Mouse (Mus musculus) left cerebral cortex, postnatal 4 days (tissue): Measurements from ENCODE around the gene Mprip. TPM values are rescaled to one million over a fixed set of nuclear protein-coding genes. Genes with fewer than 3 reads are reported as not detected.
A peak's percentile ranks its signal among the peaks of the same experiment; 100 is the strongest.
"Not testable (repeated sequence)": the region's sequence is repeated elsewhere in the genome, so short reads cannot be mapped to it uniquely, and the experiment has no call there.

ENCODE experiments used
- DNase-seq: peaks from one replicate; pipeline ENCODE4 v3.0.0-alpha.2; 2022
- intact Hi-C: fragments of 180-260 bp; cut with DNase I; formaldehyde crosslinking; loops from one replicate; pipeline ENCODE4 v1.15.1; 2025
- total RNA-seq, 2 experiments: library from RNA; stranded (reverse); gene quantifications; 2 replicates each; pipeline ENCODE4 v1.2.3; 2021

The Mprip gene
- 100 to 1,000 TPM; 270 to 281 TPM for total RNA-seq

DNA sequence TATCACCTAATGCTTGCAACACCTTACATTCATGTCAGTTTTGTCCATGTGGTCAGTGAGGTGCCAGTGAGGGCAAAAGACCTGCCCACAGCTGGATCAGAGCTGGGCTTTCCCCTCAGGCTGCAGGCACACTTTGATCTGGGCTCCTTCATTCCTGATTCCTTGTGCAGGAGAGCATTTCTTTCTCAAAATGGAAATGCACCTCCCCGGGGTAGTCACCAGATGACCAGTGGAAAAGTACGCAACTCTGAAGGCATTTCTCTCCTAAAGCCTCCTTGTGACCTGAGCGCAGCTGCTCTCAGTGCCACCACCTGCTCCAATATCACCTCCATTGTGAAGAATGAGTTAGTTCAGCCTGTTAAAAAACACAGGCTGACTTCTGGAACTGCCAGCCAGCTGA, at the start of gene Mprip:
TSS of gene Mprip (plus strand) at position 301 of the 400 bp plus-strand sequence.
- intact Hi-C loops: loop anchor here (10.0 kb wide), 1 partner anchor 64 kb away; no protein-coding TSS in a partner anchor
- no peak for DNase-seq

DNA sequence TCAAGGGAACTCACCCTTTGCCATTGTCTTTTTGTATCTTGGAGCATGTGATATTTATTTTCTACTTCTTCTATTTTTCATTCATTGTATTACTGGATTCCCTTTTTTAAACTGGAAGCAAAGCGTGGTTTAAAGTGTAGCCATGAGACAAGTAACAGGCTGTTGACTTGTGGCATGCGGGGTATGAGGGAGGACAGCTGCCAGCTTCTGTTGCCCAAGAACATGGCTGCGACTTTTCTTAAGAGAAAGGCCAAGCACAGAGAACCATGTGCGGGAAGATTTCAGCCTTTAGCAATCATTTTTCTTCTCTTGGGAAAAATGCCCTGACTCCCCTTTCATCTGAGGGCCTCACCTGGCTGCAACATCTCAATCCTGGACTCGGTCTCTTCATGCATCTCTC, 49.5 kb upstream of the Mprip start:
- no peak for DNase-seq
- intact Hi-C loops: no loop called here

DNA sequence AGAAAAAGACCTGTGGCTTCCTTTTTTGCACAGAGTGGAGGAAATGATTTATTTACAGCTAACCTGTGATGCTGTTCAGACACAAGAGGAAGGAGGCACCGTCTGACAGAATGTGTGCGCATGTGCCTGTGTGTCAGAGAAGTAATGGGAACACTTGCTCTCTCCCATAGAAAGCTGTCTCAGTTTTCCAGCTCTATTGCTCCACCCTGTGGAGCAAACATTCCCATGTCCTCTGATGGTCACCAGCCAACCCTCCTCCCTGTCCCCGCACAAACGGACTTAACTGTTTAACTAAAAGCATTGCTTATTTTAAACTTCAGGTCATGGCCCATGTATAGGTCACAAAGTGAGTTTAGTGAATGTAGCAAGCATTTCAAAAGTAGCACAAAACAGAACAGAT, 47.0 kb upstream of the Mprip start:
- peak; percentile 35 for DNase-seq
- intact Hi-C loops: no loop called here

DNA sequence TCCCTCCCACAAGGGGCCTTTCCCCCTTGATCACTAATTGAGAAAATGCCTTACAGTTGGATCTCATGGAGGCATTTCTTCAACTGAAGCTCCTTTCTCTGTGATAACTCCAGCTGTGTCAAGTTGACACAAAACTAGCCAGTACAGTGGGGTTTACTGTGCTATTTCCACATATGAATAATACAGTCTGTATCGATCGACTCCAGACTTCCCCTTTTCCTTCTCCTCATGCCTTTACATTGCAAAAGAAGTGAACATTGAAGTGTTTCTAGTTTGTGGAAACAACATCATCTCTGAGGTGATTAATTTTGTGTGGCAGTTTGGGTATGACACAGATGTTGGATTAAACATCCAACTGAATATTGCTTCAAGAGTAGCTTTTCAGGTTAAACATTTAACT, 44.1 kb upstream of the Mprip start:
- DNase-seq, intact Hi-C loops: not testable (repeated sequence)

DNA sequence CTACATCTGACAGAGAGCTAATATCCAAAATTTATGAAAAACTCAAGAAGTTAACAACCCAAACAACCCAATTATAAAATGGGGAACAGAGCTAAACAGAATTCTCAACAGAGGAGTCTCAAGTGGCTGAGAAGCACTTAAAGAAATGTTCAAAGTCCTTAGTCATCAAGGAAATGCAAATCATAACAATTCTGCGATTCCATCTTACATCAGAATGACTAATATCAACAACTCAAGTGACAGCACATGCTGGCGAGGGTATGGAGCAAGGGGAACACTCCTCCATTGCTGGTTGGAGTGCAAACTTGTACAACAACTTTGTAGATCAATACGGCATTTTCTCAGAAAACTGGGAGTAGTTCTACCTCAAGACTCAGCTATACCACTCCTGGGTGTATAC, 38.9 kb upstream of the Mprip start:
- DNase-seq: no peak
- intact Hi-C loops: no loop called here

DNA sequence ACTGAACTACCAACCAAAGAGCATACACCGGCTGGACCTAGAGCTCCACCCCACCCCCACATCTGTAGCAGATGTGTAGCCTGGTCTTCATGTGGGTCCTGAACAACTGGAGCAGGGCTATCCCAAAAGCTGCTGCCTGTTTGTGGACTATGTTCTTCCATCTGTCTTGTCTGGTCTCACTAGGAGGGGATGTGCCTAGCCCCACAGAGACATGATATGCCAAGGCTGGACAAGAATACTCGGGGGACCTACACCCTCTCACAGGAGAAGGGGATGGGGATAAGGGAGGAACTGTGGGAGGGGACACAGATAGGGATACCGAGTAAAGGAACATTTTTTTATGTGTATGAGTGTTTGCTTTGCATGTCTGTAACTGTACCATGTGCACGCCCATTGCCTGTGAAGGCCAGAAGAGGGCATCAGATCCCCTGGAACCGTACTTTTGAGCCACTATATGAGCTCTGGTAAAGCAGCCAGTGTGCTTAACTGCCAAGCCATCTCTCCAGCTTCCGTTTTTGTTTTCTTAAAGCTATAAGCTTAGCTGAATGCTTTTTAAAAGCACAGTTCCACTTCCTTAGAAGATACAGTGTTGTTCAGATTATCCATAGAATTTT, 37.0 kb upstream of the Mprip start:
- DNase-seq: peak; percentile 61
- intact Hi-C loops: loop anchor here (2.0 kb wide), 1 partner anchor 123 kb away; no protein-coding TSS in a partner anchor

DNA sequence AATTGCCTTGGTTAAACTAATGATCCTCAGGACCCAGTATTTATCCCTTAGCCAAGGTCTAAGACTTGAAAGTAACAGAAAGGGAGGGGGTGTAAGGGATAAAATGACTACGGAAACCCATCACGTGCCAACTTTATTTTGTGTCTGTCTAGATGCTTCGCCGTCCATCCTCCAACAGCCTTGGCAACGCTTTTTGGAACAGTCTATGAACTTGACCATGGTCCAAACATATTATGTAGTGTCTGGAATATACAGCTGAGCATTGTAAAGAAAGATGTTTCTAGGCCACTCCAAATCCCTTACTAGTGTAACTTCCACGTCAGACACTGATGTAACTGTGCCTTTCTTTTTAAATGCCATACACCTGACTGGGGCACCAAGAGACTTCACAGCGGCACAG, 34.9 kb upstream of the Mprip start:
- DNase-seq: no peak
- intact Hi-C loops: no loop called here

DNA sequence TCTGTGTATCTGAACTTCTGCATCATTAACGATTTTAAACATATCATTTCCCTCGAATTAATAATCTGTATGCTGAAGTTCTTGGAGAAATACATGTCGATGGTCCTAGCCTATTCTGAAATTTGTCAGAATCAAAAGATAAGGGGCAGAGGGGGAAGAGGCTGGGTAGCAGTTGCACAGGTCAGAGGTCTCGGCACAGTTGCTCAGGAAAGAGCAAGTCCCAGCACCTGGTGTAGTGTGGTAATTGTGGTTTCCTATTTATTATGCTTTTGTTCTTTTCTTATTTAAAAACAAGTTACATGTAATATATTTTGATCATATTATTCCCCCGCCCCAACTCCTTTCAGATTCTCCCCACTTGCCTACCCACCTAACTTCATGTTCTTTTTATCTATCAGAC, 32.9 kb upstream of the Mprip start:
- intact Hi-C loops: no loop called here
- no peak for DNase-seq

DNA sequence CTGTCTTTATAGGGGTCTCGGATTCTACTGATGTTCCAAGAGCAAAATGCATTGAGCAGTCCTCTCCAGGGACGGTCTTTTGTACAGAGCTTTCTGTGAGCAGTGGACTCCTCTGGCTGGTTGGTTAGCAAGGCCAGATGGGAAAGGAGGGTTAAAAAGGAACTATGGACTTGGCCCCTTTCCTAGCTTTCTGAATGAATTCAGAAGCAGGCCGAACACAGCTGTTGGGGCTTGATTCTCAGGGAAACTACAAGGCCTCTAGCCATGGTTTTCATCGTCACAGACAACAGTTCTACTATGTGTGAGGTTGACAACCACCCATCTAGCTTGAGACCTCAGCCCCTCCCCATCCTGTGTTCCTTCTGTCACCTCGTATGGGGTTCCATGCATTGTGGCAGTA, 31.2 kb upstream of the Mprip start:
- peak; percentile 8 for DNase-seq
- intact Hi-C loops: no loop called here

DNA sequence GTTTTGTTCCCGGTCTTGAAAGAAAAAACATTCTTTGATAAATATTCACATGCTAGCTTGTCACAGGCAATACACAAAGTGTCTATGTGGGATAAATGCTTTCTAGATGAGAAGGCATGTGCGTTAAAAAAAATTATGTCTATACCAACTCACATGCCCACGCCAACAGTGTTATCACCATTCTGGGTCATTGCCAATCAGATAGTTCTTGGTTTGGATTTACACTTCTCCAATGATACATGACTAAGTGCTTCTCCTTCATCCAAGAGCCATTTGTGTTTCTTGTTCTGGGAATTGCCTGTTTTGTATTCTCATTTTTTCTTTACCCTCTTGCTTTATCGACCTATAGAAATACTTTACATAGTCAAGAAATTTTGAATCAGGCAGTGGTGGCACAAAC, 29.1 kb upstream of the Mprip start:
- DNase-seq: no peak
- intact Hi-C loops: no loop called here

DNA sequence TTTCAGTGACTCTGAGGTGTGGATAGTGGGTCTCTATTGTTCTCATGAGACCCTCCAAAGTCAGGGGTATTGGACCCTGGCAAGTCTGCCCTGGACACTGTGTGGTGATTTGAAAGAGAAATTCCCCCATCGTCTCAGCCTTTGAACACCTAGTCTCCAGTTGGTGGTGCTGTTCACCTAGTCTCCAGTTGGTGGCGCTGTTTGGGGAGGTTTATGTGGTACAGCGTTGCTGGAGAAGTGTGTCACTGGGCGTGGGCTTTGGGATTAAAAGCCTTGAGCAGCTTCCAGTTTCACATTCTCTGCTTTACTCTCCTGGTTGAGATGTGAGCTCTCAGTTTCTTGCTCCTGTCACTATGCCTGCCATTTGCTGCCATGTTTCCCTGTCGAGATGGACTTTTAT, 28.1 kb upstream of the Mprip start:
- peak; percentile 48 for DNase-seq
- intact Hi-C loops: no loop called here

DNA sequence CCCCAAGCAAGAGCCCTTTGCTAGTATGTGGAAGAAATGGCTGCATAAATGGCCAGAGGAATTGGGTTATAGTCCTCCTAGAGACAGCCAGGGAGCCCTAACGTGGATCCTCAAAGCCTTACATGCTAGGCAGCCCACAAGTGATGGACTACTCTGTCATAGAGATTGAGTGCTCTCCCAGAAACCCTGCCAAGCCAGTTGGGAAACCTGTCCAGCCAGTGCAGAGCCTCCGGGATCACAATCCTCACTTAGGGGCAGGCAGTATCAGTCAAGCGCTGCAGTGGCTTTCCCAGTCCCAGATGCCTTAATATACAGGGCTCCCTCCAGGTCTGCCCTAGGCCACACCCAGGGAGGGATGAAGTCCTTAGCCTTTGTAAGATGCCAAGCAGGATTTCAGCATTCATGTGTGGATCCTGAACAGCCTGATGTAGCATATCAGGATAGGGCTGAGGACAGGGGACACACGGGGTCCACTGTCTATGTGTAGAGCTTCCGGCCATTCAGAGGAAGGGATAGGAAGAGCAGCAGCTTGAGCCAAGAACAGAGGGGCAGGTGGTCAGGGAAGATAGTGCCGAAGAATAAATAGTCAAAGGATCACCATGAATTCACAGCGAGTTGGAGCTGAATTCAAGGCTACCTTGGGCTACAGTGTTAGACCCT, 27.0 kb upstream of the Mprip start:
- no peak for DNase-seq
- intact Hi-C loops: no loop called here

DNA sequence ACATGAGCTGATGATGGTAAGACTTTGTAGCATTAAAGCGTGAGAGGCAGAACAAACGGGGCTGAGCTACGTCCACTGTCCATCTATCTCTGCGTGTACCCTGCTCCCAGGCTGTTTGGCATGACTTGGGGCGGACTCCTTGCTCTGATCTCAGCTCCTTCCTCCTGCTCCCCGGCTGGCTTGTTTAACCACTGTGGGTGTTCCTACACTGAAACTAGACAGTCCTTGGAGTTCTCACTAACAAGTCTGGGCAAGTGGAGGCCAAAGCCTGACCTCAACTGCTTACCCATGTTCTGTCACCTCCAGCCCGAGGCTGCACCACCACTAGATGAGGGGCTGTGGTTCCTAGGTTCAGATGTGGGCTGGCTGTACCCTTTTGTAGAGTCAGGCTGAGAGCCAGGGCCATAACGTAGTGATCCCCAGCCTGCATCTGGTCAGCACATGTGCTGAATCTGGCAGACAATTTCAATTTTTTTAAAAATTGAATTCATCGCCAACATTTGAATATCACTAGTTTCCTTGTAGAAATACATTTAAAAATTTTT, 25.8 kb upstream of the Mprip start:
- intact Hi-C loops: no loop called here
- DNase-seq: no peak

DNA sequence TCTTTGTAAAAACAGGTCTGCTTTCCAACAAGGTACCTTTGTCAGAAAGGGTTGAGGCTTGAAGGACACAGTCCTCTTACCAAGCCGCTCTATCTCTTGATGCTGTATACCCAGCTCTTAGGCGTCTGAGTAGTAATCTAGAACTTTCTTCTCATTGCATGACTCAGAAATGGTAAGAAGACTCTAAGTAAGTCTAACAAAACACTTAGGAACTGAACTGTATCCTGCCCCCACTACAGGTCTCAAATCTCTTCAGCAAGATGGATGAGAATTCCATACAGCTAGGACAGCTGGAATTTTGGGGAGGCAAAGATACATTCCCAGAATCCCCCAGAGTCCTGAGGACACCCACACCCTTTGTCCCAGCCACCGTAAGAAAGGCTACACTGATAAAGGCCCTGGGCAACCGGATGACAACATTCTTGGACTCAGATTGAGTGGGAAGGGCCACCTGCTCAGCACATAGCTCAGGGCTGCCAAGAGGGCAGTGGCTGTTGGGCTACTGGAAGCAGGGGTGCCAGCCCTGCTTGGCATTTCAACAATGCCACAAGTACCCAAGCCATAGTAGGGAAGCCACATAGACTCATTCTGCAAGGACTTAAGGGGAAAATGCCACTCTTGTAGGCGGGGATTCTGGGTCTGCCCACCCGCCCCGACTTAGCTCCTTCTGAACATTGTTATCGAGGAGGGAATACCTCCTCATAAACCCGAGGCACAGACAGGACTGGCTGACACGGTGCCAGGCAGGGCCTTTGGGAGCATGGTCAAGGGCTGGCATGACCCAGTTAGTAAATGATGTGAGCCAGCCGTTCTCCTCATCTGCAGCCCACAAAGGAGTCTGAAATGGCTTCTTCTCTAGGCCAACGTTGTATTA, 25.0 kb upstream of the Mprip start:
- peak; percentile 64 for DNase-seq
- intact Hi-C loops: no loop called here

DNA sequence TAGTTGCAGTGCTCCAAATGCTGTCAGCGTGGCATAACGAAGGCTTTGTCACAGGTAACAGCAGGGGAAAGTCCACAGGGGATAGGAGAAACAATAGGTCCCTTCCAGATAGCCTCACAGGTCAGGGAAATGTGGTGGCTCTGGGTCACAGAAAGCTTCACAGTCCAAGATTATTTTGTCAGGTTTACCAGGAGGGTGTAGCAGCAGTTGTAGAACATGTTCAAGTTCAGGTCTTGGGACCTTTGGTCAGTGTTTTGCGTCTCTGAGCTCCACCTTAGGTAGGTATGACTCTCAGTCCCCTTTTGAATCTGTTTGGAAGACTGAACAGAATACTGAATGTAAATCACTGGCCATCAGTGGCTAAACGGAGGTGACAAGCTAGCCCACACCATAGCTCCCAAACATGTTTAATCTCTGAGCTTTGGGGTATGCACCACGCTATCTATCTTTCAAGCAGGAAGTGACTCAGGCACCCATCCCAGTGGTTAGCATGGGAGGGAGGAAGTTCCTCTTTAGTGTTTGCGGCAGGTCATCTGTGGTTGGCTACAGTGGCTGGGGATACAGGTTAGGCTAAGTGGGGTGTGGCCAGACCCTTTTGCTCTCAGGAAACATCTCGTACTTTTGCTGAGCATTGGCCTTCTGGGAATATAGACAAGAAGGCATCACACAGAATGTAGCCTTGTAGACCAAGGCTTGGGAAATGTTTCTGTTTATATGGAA, 24.2 kb upstream of the Mprip start:
- no peak for DNase-seq
- intact Hi-C loops: no loop called here

DNA sequence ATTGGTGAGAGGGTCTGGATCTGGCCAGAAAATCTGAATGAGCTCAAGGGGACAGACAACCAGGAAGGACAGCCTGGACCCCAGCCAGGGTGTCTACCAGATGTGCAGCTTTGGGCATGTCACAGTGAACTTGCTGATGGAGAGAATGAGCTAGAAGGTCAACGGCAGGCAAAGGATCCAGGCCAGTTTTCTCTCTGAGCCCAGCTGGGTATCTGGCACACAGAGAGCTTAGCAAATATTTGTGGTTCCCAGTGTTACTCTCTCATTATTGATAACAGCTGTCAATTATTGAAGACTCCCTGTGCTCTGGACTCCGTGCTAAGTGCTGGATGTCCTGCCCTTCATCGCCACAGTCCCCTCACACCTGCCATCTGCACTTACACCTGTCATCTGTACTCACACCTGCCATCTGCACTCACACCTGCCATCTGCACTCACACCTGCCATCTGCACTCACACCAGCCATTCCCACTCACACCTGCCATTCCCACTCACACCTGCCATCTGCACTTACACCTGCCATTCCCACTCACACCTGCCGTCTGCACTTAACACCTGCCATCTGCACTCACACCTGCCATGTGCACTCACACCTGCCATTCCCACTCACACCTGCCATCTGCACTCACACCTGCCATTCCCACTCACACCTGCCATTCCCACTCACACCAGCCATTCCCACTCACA, 21.0 kb upstream of the Mprip start:
- intact Hi-C loops: no loop called here
- no peak for DNase-seq

DNA sequence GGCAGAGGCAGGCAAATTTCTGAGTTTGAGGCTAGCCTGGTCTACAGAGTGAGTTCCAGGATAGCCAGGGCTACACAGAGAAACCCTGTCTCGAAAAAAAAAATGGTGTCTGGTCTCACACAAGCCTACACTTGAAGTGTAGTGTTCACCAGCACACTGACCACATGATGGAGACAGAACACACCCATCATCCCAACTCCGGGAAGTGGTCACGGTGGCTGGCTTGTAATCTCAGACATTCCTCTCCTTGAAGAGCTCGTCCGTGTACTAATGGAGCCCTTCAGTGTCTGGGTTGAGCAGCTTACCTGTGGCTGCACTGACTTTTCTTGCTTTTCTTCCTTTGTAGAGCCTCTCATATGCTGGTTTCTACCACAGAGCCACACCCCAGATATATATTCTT, 19.9 kb upstream of the Mprip start:
- intact Hi-C loops: no loop called here

DNA sequence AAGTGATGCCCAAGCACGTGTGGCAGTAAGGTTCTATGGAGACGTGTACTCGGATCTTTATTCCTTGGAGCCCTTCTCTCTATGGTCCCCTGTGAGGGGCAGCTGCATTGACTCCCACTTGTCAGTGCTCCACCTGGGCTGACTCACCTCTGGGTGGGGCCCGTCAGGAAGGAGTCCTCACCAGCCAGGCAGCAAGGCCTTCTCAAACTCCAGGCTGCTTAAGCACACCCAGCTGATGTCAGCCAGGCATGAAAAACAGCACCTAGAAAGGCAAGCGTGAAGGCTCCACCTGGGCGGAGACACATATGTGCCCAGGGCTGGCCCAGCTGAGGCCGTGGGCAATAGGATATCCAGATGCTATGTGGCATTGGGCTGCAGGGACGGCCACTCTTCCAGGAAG, 18.7 kb upstream of the Mprip start:
- intact Hi-C loops: no loop called here
- no peak for DNase-seq

More for the DNA sequence above, 19.9 kb upstream of the Mprip start:
- DNase-seq: no peak

DNA sequence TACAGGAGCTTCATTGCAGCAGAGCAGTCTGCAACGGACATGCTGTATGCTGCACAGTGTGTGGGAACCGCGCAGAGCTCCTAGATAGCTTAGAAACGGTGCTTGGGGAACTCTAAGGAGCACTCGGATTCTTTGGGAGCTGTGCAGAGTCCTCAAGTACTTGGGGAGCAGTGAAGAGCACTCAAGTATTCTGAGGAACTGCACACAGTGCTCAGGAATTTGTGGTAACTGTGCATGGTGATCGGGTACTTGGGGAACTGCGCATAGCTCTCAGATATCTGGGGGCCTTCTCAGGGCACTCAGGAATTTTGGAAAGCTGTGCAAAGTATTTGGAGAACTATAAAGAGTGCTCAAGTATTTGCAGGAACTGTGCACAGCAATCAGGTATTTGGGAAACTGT, 16.1 kb upstream of the Mprip start:
- intact Hi-C loops: no loop called here

DNA sequence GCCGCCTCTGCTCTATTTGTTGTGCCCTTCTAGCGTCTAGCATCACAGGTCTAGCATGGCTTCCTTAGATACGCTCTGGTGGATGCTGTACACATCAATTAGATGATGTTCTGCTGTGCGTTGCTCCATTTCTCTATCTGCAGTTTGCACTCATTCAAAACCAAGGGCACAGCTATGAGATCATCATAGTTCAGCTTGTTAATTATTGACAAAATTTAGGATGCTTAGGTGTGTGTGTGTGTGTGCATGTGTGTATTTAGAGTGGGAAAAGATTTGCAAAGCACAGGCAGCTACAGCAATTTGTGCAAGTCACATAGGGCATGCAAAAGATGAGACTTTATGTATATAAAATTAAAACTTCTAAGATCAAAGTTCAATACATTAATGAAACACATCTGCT, 12.0 kb upstream of the Mprip start:
- no peak for DNase-seq
- intact Hi-C loops: no loop called here

More for the DNA sequence above, 16.1 kb upstream of the Mprip start:
- no peak for DNase-seq
